Mouse (Mus musculus) thymus, postnatal 0 days (tissue): ENCODE results near the gene Snx18. TPM values are rescaled to one million over a fixed set of nuclear protein-coding genes. Genes with fewer than 3 reads are reported as not detected.
A peak's percentile ranks its signal among the peaks of the same experiment; 100 is the strongest.

Experiments used
- DNase-seq: peaks from one replicate; pipeline ENCODE4 v3.0.0-alpha.2; 2015; ENCODE audit warnings: low spot score
- polyA plus RNA-seq: library from polyadenylated mRNA; unstranded; fragments of >200 nt; fragmentation: Nextera tagmentation; extraction: Ambion mirVana; gene quantifications from 2 replicates; pipeline ENCODE4 v1.2.1, GENCODE M21; 2015

The Snx18 gene
- polyA plus RNA-seq, 1 experiment from 2014 or later = 15.5 TPM

DNA sequence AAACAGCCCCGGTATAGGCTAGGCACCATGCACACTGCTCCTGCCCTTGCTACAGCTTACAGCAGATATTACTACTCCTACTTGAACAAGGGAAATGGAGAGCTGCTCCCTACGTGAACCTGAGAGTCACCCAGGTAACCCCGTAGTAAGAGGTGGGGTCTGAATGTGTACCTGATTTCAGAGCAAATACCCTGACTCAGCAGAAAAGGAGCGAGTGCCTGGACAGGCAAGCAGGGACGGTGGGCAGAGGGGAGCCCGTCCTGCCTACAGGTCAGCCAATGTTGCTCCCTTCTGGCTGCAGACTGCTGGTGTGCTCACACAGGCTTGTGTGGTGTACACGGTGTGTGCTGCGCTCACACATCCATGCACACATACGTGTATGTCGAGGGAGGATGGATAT lies 20.7 kb downstream of the Snx18 start:
- DNase-seq = no peak

DNA sequence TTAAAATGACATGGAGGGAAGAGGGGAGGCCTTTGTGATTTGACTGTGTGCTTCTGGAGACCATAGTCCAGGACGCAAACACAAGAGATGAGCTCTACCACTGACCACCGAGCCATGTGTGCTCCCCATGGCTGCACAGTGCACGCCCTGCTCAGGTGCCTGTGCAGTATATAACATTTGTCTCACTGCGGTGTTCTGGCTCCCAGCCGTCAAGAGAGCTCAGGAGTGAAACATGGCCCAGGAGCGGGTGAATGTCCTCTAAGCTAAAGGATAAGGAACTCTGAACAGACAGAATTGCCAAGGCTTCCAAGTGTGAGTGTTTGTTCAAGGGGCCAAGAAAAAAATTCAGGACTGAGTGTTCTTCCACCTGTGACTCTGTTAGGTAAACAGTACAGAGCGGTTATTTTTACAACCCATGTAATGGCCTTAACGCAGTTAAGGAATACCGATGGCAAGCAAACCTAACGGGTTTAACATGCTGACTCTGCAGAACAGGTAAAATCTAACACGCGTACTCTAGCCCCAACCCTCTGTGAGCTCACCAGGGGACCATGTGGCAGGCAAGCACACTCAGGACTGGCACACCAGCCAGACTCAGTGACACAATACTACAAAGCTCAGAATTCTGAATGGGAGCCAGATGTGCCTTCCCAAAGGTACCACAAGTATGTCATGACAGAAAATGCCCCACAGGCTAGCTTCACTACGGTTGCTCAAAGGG lies 21.4 kb downstream of the Snx18 start:
- no peak for DNase-seq

GRCm38 (mm10) chr13:113595987-113596386 lies 22.4 kb downstream of the Snx18 start:
- DNase-seq = no peak

GRCm38 (mm10) chr13:113595219-113595618 lies 23.1 kb downstream of the Snx18 start:
- no peak for DNase-seq

GRCm38 (mm10) chr13:113594361-113594760 lies 24.0 kb downstream of the Snx18 start:
- no peak for DNase-seq

DNA sequence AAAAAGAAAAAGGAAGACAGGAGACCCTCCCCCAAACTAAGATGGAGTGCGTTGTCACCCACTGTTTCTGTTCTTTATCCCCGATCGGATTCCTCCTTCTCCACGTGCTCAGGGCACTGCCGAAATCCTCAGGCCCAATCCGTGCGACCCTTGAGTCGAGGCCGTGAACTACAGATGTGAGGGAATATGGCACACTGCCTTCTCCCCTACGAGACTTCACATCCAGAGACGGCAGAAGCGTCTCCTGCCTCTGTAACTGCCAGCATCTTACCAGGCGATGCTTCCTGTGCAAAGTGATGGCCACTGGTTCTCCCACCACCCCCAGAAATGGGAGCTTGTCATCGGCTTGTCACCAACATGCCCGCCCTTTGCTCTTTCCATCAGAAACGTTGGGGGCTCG lies 24.7 kb downstream of the Snx18 start:
- DNase-seq = no peak

DNA sequence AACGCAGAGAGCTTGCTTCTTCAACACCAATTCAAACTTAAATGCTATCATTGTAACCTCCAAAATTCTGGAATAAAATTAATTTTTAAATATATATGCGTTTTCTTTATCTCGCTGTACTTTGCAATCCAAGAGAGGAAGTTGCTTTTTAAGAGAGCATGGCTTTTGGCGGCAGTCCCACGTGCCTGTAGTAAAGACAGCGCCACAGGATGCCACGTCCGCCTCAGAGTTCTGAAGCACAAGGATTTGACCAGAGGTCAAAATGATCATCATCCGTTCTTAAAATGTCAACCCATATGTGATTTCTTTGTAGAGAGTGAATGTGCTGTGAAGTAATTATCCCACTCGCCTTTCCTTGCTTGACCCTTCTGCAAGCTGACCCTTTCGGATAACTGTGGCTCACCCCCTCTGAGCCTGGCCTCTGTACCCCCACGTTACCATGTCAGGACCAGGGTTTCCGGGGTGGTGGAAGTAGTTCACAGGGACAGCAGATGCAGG lies 25.6 kb downstream of the Snx18 start:
- no peak for DNase-seq

GRCm38 (mm10) chr13:113591336-113591735 lies 27.0 kb downstream of the Snx18 start:
- no peak for DNase-seq

DNA sequence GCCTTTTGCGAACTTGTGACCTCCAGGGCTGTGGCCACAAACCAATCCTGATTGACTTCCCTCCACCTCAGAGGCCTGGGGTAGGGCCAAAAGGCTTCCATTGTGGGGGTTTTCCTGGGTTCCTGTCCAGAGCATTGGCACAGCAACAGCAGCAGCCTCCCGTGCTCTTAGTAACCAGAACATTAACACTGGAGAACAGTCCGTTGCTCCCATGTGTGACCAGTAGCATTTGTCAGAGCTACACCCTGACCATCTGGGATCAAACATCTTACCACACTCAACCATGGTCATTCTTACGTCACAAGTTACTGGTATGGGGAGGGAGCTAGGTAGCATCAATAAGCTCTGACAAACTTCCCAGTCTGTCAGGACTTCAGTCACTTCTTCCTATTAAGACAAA lies 28.1 kb downstream of the Snx18 start:
- DNase-seq = no peak

DNA sequence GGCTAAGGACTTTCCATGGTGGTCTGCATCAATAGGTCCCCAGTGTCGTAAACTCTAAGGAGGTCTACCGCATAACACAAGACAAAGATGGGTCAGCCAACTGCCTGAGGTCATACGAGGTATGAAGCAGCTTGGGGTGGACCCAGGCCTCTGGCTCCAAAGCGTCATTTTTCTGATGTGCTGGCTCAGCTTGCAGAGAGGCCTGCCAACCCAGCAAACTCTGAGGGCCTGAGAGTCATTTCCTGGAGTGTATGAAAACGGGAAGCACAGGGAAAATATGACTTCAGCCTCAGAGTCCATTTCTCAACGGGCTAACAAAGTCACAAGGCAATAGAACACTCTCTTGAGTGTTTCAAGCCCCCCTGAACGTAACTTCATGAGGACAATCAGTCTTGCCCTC lies 28.9 kb downstream of the Snx18 start:
- DNase-seq = no peak

GRCm38 (mm10) chr13:113587200-113587936 lies 31.0 kb downstream of the Snx18 start:
- no peak for DNase-seq

GRCm38 (mm10) chr13:113585606-113586005 lies 32.8 kb downstream of the Snx18 start:
- no peak for DNase-seq

DNA sequence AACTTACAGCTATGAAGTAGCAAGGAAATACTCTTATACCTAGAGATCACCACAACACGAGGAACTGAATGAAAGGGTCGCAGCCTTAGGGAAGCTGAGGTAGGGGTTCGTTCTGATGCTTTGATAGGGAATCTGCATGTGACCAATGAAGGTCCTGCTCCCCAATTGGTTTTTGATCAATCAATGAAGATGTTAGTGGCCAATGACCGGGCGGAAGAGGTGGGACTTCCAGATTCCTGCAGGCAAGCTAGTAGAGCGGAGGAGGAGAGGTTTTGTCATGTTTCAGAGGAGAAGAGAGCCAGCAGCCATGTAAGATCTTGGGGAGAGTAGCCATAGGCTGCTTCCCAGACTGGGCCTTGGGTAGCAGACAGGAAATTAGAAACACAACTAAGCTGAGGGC lies 33.9 kb downstream of the Snx18 start:
- DNase-seq = no peak

DNA sequence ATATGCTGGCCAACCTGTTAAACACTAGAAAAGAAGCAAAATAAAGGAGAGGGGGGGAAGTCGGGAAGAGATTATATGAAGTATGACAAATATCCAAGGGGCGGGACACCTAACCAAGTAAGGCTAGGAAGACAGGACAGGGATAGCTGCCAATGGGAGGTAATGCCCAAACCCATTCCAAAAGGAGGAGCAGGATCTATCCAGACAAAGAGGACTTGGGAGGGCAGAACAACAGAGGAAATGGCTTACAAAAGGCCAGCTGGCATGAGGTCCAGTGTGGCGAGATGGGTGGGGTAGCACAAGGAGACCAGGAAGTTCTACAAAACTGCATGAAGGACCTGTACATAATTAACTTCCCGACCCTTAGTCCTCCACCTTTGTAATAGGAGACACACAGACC lies 34.8 kb downstream of the Snx18 start:
- no peak for DNase-seq

- no peak for DNase-seq
Measured at GRCm38 (mm10) chr13:113582024-113582423, 36.3 kb downstream of the Snx18 start.

DNA sequence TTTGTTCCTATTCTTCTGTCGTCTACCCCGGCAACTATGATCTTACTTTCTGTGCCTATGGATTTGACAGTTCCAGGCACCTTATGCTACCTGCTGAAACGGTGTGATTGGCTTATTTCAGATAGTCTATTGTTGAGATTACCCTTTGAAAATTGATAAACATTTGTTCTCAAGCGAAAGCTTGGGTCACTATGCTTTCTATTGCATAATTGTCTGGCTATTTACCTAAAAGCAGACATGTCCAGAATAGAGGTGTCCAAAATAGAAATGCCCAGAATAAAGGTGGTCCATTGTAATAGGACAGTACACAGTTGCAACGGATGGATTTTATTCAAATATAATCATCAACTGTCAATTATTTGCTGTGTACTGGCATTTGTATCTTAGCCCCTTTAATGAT lies 36.9 kb downstream of the Snx18 start:
- no peak for DNase-seq

GRCm38 (mm10) chr13:113580400-113580790 lies 38.0 kb downstream of the Snx18 start:
- no peak for DNase-seq

DNA sequence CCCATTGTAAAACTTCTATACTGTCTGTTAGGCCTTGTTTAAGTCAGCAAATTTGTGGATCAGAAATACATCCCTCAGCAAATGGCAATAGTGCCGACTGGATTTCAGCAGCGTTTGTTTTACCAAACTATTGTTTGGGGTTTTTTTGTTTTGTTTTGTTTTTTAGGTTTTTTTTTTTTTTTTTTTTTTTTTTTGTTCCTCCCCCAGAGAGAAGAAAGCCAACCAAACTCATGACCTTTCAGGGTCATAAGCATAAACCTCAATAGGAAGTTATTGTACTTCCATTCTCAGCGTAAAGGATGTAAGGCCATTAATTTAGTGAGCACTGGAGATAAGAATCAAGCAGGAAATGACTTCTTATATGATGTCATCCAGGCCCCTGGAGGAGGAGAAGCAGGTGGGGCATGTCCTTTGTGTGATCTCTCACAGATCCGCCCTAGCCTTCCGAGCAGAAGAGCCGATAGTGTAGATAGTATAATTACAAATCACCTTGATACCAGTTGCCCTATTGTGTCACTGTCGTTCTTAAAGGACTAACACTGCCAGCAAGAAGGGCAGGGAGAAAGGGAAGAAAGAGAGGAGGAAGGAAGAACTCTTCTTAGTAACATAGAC lies 38.5 kb downstream of the Snx18 start:
- peak; percentile 80 for DNase-seq

DNA sequence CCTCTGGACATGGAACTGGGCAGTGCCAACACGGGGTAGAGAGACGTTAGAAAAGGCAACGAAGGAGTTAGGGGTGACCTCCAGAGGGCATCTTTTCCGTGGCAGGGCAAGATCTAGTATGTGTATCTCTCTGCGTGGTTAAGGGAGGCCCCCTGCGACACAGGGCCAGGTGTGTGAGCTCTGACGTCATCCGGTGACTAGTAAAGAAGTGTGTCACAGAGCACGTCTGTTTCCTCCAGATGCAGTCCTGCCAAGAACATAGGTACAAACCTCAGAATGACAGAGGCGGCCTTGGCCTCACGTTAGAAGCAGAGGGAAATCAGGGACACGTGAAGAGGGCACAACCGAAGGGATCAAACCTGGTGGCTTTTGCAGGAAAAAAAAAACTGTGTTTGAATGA lies 44.1 kb downstream of the Snx18 start:
- peak; percentile 96 for DNase-seq

- no peak for DNase-seq
Measured at GRCm38 (mm10) chr13:113573377-113573776, 45.0 kb downstream of the Snx18 start.

- DNase-seq = no peak
Measured at GRCm38 (mm10) chr13:113572046-113572686, 46.2 kb downstream of the Snx18 start.

DNA sequence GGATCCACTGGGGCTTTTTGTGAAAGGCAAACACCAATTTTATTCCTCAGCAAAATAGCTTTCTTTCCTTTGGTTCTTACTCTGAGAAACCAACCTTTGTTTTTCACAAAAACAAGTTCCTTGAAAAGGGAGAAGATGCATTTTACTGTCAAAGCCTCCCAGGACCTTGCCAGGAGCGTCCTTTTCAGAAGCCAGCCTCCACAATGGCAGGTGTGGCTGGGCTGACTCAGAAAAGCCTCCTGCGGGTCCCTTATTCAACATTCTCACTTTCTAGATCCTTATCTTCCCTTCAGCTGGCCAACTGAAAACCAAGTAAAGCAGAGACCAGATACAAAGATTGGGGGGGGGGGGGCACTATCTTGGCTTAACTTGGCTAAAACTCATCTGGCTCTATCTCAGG lies 48.8 kb downstream of the Snx18 start:
- DNase-seq = no peak
